Mouse (Mus musculus): ENCODE data around the gene Slc38a2.
A peak's percentile ranks its signal among the peaks of the same experiment; 100 is the strongest.

Gene Slc38a2

GRCm38 (mm10) chr15:96699521-96700511 lies at the start of gene Slc38a2:
Gene Slc38a2 (minus strand): TSS chr15:96699730.
- peak; percentile 89 to 94 for DNase-seq

GRCm38 (mm10) chr15:96749101-96749500 lies 49.6 kb upstream of the Slc38a2 start:
- DNase-seq, result no peak

GRCm38 (mm10) chr15:96747551-96747950 lies 48.0 kb upstream of the Slc38a2 start:
- DNase-seq, result no peak

GRCm38 (mm10) chr15:96746986-96747385 lies 47.5 kb upstream of the Slc38a2 start:
- DNase-seq, result no peak

- DNase-seq, result no peak
These were observed 45.8 kb upstream of the Slc38a2 start for GRCm38 (mm10) chr15:96745299-96745698.

- peak; percentile 42 to 44 for DNase-seq
These were observed 45.4 kb upstream of the Slc38a2 start for GRCm38 (mm10) chr15:96744882-96745296.

GRCm38 (mm10) chr15:96744153-96744881 lies 44.8 kb upstream of the Slc38a2 start:
- DNase-seq, result no peak

GRCm38 (mm10) chr15:96743257-96743656 lies 43.7 kb upstream of the Slc38a2 start:
- DNase-seq, result no peak

- no peak for DNase-seq
These were observed 43.2 kb upstream of the Slc38a2 start for GRCm38 (mm10) chr15:96742591-96743241.

GRCm38 (mm10) chr15:96740865-96741561 lies 41.5 kb upstream of the Slc38a2 start:
- no peak for DNase-seq

GRCm38 (mm10) chr15:96740091-96740490 lies 40.6 kb upstream of the Slc38a2 start:
- no peak for DNase-seq

GRCm38 (mm10) chr15:96736663-96737385 lies 37.3 kb upstream of the Slc38a2 start:
- no peak for DNase-seq

- DNase-seq, result no peak
These were observed 36.1 kb upstream of the Slc38a2 start for GRCm38 (mm10) chr15:96735562-96736160.

- DNase-seq, result no peak
These were observed 34.9 kb upstream of the Slc38a2 start for GRCm38 (mm10) chr15:96734423-96734822.

GRCm38 (mm10) chr15:96730416-96730815 lies 30.9 kb upstream of the Slc38a2 start:
- DNase-seq, result no peak

GRCm38 (mm10) chr15:96729785-96730184 lies 30.3 kb upstream of the Slc38a2 start:
- DNase-seq, result no peak

GRCm38 (mm10) chr15:96728993-96729392 lies 29.5 kb upstream of the Slc38a2 start:
- DNase-seq, result no peak

- DNase-seq, result no peak
These were observed 28.8 kb upstream of the Slc38a2 start for GRCm38 (mm10) chr15:96728346-96728745.

- no peak for DNase-seq
These were observed 25.0 kb upstream of the Slc38a2 start for GRCm38 (mm10) chr15:96724506-96724905.

GRCm38 (mm10) chr15:96722228-96722627 lies 22.7 kb upstream of the Slc38a2 start:
- DNase-seq, result no peak

- DNase-seq, result no peak
These were observed 20.6 kb upstream of the Slc38a2 start for GRCm38 (mm10) chr15:96720146-96720545.
